Mouse (Mus musculus) T-helper 1 cell (primary cell): ENCODE data around the gene Sec63.

Source experiments
- in situ Hi-C: fragments of 300-600 bp; cut with MboI, MseI; formaldehyde crosslinking; loops from one replicate; pipeline ENCODE4 v1.15.1; 2025; ENCODE audit warnings: high pct_unique_total_duplicates

Sec63 gene

GRCm38 (mm10) chr10:42830007-42830406, 68.7 kb downstream of the Sec63 start:
- in situ Hi-C loops = no loop called here

- in situ Hi-C loops = no loop called here
Observed at GRCm38 (mm10) chr10:42830409-42830808, 69.1 kb downstream of the Sec63 start.

- in situ Hi-C loops = no loop called here
Observed at GRCm38 (mm10) chr10:42832677-42833076, 71.4 kb downstream of the Sec63 start.

GRCm38 (mm10) chr10:42833871-42834727, 72.8 kb downstream of the Sec63 start:
- in situ Hi-C loops = no loop called here

- in situ Hi-C loops = no loop called here
Observed at GRCm38 (mm10) chr10:42838106-42838505, 76.8 kb downstream of the Sec63 start.

GRCm38 (mm10) chr10:42838736-42839135, 77.4 kb downstream of the Sec63 start:
- in situ Hi-C loops = no loop called here

- in situ Hi-C loops = no loop called here
Observed at GRCm38 (mm10) chr10:42840036-42840435, 78.7 kb downstream of the Sec63 start.

GRCm38 (mm10) chr10:42841531-42842195, 80.4 kb downstream of the Sec63 start:
- in situ Hi-C loops = no loop called here

- in situ Hi-C loops = no loop called here
Observed at GRCm38 (mm10) chr10:42842358-42842757, 81.1 kb downstream of the Sec63 start.

GRCm38 (mm10) chr10:42843416-42843815, 82.1 kb downstream of the Sec63 start:
- in situ Hi-C loops = no loop called here

- in situ Hi-C loops = no loop called here
Observed at GRCm38 (mm10) chr10:42845480-42845879, 84.2 kb downstream of the Sec63 start.

- in situ Hi-C loops = no loop called here
Observed at GRCm38 (mm10) chr10:42848179-42849080, 87.1 kb downstream of the Sec63 start.

GRCm38 (mm10) chr10:42849081-42849400, 87.7 kb downstream of the Sec63 start:
- in situ Hi-C loops = no loop called here

- in situ Hi-C loops = no loop called here
Observed at GRCm38 (mm10) chr10:42854838-42855237, 93.5 kb downstream of the Sec63 start.

- in situ Hi-C loops = no loop called here
Observed at GRCm38 (mm10) chr10:42855250-42855649, 94.0 kb downstream of the Sec63 start.

GRCm38 (mm10) chr10:42856574-42856973, 95.3 kb downstream of the Sec63 start:
- in situ Hi-C loops = no loop called here

- in situ Hi-C loops = no loop called here
Observed at GRCm38 (mm10) chr10:42857021-42857420, 95.7 kb downstream of the Sec63 start.

- in situ Hi-C loops = loop anchor here (5.0 kb wide), 1 partner anchor 38 kb away; no protein-coding TSS in a partner anchor
Observed at GRCm38 (mm10) chr10:42859781-42860158, 98.5 kb downstream of the Sec63 start.

- in situ Hi-C loops = loop anchor here (5.0 kb wide), 1 partner anchor 37 kb away; no protein-coding TSS in a partner anchor
Observed at GRCm38 (mm10) chr10:42860159-42860911, 99.0 kb downstream of the Sec63 start, which contains the start of gene Scml4. TSS of gene Scml4 (plus strand) at chr10:42860370.

- in situ Hi-C loops = loop anchor here (5.0 kb wide), 1 partner anchor 36 kb away; no protein-coding TSS in a partner anchor
Observed at GRCm38 (mm10) chr10:42861446-42861845, 100.2 kb downstream of the Sec63 start.
